Mouse (Mus musculus): ENCODE measurements around the gene Cited2. TPM values are rescaled to one million over a fixed set of nuclear protein-coding genes. Genes with fewer than 3 reads are reported as not detected.
A peak's percentile ranks its signal among the peaks of the same experiment; 100 is the strongest.

Cited2 gene
- total and polyA plus RNA-seq, 2 experiments from 2014 or later = 60.4 to 112 TPM

DNA sequence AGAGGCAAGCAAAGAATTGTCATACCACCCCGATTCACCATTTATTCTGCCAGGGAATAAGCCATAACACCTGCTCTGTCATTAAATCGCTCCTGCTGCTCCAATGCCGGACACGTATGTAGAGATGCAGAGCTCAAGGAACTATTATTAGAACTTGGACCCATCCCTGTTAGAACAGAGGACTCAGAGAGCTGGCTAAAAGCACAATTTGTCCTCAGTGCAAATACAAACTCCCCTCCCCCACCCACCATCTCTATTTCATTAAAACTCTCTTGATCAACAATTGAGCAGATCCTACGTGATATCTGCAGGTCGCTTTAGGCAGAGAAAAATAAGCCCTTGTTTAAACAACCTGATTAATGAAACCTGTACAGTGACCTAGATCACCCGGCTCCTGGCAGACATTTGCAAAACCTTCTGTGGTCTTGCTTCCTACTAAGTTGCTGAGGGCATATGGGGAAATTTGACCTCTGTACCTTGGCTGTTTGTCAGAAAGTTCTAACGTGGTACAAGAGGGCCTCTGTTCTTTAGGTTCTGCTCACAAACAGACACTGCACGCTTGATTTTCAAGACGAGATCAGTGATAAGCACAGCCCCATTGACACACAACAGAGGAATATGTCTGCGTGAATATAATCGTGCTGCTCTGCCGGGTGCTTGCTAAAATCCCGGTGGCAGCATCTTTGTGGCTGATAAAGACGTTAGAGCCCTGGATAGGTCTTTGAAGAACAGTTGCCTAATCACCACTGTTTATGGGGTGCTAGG is 4.3 kb downstream of the Cited2 start:
- H3K4me2 ChIP-seq (ENCODE audit: low read depth, low read length) = peak overlapping the region; percentile 65
- 9% methylated on average over 15 of the region's 15 CpGs for WGBS
- ATAC-seq = no peak
- no peaks in the 10 kb centered on the region for H3K27me3 ChIP-seq (ENCODE audit: insufficient read depth, low read length)
- peak overlapping the region; percentile 64 for H3K27ac ChIP-seq
- H3K36me3 ChIP-seq (ENCODE audit: insufficient read depth, low read length) = no peaks in the 10 kb centered on the region
- H3K9ac ChIP-seq (replicated peaks; ENCODE audit: low read length) = peak overlapping the region; percentile 28
- H3K4me1 ChIP-seq (ENCODE audit: insufficient read depth, low read length) = no peaks in the 10 kb centered on the region
- peak; percentile 52 for DNase-seq (ENCODE audit: low spot score)
- TF ChIP-seq CTCF (IDR thresholded peaks at IDR 0.05; ENCODE audit: low read depth) = no peak
- H3K4me3 ChIP-seq (ENCODE audit: low read length) = peak overlapping the region; percentile 98
- no peaks in the 10 kb centered on the region for H3K9me3 ChIP-seq (ENCODE audit: low read length)

DNA sequence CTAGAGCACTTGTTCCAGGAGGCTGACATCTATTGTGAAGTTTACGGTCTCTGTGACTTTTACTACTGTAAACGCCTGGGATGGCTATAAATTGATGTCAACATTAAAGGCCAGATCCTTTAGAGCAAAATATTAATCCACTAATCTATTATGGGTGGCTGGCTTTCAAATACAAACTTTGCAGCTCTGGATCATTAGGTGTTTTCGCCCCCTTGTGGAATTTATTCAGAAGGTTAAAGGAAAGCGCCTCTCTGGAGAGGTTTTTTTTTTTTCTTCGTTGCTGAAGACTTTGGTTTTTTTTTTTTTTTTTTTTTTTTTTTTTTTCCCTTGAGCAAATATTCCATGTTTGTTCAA is 4.9 kb downstream of the Cited2 start:
- peak; percentile 87 for DNase-seq (ENCODE audit: low spot score)
- Histone ChIP-seq H3K4me2 (ENCODE audit: low read depth, low read length) (peak overlapping the region; percentile 65), H3K27ac (peak overlapping the region; percentile 64; the same call in 1 of the 2 replicates), H3K4me3 (ENCODE audit: low read length) (peak overlapping the region; percentile 98), H3K36me3 (ENCODE audit: insufficient read depth, low read length) (no peaks in the 10 kb centered on the region), H3K27me3 (ENCODE audit: insufficient read depth, low read length) (no peaks in the 10 kb centered on the region), H3K4me1 (ENCODE audit: insufficient read depth, low read length) (no peaks in the 10 kb centered on the region), H3K9ac (replicated peaks; ENCODE audit: low read length) (peak overlapping the region; percentile 28), H3K9me3 (ENCODE audit: low read length) (no peaks in the 10 kb centered on the region)
- ATAC-seq = no peak
- TF ChIP-seq CTCF (IDR thresholded peaks at IDR 0.05; ENCODE audit: low read depth) = peak; percentile 64
- WGBS = 4% methylated on average over 5 of the region's 5 CpGs

DNA sequence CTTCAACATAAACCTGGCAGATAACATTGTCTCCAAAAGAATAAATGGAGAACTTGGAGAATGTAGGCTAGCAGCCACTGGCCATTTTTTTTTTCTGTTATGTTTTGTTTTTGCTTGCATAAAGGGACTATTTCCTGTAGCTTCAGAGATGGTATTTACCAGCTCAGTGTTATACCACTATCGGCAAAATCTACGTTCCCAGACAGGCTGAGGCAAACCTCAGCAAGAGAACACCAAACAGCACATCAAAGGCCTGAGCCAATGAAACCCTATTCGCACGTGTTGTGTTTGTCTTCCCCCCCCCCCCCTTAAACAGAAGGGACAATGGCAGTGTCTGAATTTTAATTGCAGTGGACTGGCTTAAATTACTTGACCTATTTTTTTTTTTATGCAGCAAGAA is 5.7 kb downstream of the Cited2 start:
- Histone ChIP-seq H3K27me3 (ENCODE audit: insufficient read depth, low read length) (no peaks in the 10 kb centered on the region), H3K4me1 (ENCODE audit: insufficient read depth, low read length) (no peaks in the 10 kb centered on the region), H3K4me3 (ENCODE audit: low read length) (no peak overlapping the region), H3K9ac (replicated peaks; ENCODE audit: low read length) (no peak overlapping the region), H3K36me3 (ENCODE audit: insufficient read depth, low read length) (no peaks in the 10 kb centered on the region), H3K27ac (no peak overlapping the region), H3K9me3 (ENCODE audit: low read length) (no peaks in the 10 kb centered on the region), H3K4me2 (ENCODE audit: low read depth, low read length) (no peak overlapping the region)
- DNase-seq (ENCODE audit: low spot score) = peak; percentile 9
- no peak for ATAC-seq
- no peak for TF ChIP-seq CTCF (IDR thresholded peaks at IDR 0.05; ENCODE audit: low read depth)
- 45% methylated on average over 4 of the region's 4 CpGs for WGBS

DNA sequence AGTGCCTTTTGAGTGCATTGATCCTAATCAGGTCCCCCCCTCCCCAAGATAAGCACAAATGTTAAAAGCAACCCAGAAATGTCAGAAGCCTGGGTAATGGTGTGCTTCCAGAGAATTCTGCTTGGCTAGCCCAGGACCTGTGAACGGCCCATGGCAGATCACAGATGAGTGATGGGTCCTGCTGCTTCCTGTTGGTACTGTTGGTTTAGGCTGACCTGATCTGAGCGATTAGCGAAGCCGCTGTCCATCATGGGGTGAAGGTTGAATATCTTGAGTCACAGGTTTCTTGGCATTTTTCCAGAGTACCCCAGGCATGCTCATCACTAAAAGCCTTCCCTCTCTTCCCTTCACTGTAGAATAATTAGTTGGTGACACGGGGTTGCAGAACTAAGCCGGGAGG is 6.5 kb downstream of the Cited2 start:
- Histone ChIP-seq H3K27ac (no peak overlapping the region), H3K4me1 (ENCODE audit: insufficient read depth, low read length) (no peaks in the 10 kb centered on the region), H3K27me3 (ENCODE audit: insufficient read depth, low read length) (no peaks in the 10 kb centered on the region), H3K4me3 (ENCODE audit: low read length) (no peak overlapping the region), H3K9ac (replicated peaks; ENCODE audit: low read length) (no peak overlapping the region), H3K4me2 (ENCODE audit: low read depth, low read length) (no peak overlapping the region), H3K36me3 (ENCODE audit: insufficient read depth, low read length) (no peaks in the 10 kb centered on the region), H3K9me3 (ENCODE audit: low read length) (no peaks in the 10 kb centered on the region)
- peak; percentile 30 for DNase-seq (ENCODE audit: low spot score)
- ATAC-seq = no peak
- TF ChIP-seq CTCF (IDR thresholded peaks at IDR 0.05; ENCODE audit: low read depth) = no peak
- WGBS = 37% methylated on average over 6 of the region's 6 CpGs

DNA sequence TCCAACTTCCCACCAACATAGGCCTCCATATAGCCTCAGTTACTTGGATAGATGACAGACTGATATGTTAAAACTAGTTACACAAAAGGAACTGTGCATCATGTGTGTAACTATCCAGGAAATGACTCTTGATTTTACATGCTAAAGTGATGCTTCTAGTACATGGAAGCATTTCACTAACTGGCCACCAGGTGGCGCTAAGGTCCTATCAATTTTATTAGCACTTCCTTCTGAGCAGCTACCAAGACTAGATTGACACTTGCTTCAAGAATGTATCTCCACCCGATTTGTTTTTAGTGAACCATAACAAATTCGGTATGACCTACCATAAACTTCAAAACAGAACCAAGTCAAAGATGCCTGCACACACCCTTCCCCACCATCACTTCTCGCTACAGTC is 10.0 kb downstream of the Cited2 start:
- WGBS = 15% methylated on average over 4 of the region's 4 CpGs
- no peak overlapping the region for H3K4me2 ChIP-seq (ENCODE audit: low read depth, low read length)
- TF ChIP-seq CTCF (IDR thresholded peaks at IDR 0.05; ENCODE audit: low read depth) = peak; percentile 95
- H3K4me3 ChIP-seq (ENCODE audit: low read length) = no peak overlapping the region
- H3K27me3 ChIP-seq (ENCODE audit: insufficient read depth, low read length) = no peaks in the 10 kb centered on the region
- no peak overlapping the region for H3K9ac ChIP-seq (replicated peaks; ENCODE audit: low read length)
- H3K9me3 ChIP-seq (ENCODE audit: low read length) = no peaks in the 10 kb centered on the region
- DNase-seq (ENCODE audit: low spot score) (peak; percentile 90), ATAC-seq (peak; percentile 70; the same call in 1 of the 2 replicates)
- no peaks in the 10 kb centered on the region for H3K36me3 ChIP-seq (ENCODE audit: insufficient read depth, low read length)
- H3K27ac ChIP-seq = no peak overlapping the region
- H3K4me1 ChIP-seq (ENCODE audit: insufficient read depth, low read length) = no peaks in the 10 kb centered on the region

DNA sequence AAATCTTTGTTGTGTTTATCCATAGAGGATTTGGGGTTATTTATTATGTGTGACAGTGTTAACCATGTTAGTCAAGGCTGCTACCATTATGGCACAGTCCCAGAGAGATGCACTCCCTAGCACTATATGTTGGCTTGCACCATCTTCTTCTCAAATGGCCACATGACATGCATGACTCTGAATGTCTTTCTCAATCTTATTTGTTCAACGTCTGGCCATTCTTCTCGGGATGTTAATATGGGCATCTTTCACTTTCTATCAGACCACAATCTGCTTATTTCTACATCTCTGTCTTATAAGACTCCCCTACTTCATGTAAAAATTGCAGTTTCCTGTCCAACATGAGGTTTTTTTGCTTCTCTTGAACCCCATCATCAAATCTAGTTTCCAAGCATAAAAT is 19.6 kb downstream of the Cited2 start:
- 89% methylated on average over 2 of the region's 2 CpGs for whole genome bisulfite sequencing
- Histone ChIP-seq H3K27me3 (ENCODE audit: insufficient read depth, low read length) (no peaks in the 10 kb centered on the region), H3K27ac (no peak overlapping the region), H3K9me3 (ENCODE audit: low read length) (no peaks in the 10 kb centered on the region), H3K36me3 (ENCODE audit: insufficient read depth, low read length) (no peaks in the 10 kb centered on the region), H3K4me3 (ENCODE audit: low read length) (no peak overlapping the region), H3K4me2 (ENCODE audit: low read depth, low read length) (no peak overlapping the region), H3K4me1 (ENCODE audit: insufficient read depth, low read length) (no peaks in the 10 kb centered on the region), H3K9ac (replicated peaks; ENCODE audit: low read length) (no peak overlapping the region)
- no peak for ATAC-seq
- no peak for DNase-seq (ENCODE audit: low spot score)
- no peak for TF ChIP-seq CTCF (IDR thresholded peaks at IDR 0.05; ENCODE audit: low read depth)

DNA sequence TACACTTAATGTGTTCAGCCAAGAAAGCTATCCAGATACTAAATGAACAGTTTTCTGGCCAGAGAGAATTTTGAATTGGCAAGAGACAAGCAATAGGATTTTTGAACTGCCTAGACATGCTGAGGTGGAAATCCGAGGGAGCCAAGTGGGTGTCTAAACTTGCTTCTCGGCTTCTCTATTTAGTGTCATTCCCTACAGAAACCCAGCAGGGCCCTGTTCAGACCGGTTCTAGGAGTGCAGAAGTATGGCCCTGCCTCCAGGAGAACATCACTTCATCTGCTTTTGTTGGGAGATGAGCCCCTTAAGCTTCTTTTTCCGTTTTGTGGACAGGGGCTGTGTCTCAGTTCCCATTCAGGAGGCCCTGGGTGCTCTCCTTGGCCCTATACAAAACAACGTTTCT is 29.5 kb downstream of the Cited2 start:
- H3K4me1 ChIP-seq (ENCODE audit: insufficient read depth, low read length) = no peaks in the 10 kb centered on the region
- no peak overlapping the region for H3K9ac ChIP-seq (replicated peaks; ENCODE audit: low read length)
- TF ChIP-seq CTCF (IDR thresholded peaks at IDR 0.05; ENCODE audit: low read depth) = no peak
- WGBS = 79% methylated on average over 5 of the region's 5 CpGs
- no peak overlapping the region for H3K4me2 ChIP-seq (ENCODE audit: low read depth, low read length)
- H3K36me3 ChIP-seq (ENCODE audit: insufficient read depth, low read length) = no peaks in the 10 kb centered on the region
- DNase-seq (ENCODE audit: low spot score) = no peak
- H3K4me3 ChIP-seq (ENCODE audit: low read length) = no peak overlapping the region
- H3K27ac ChIP-seq = no peak overlapping the region
- H3K27me3 ChIP-seq (ENCODE audit: insufficient read depth, low read length) = no peaks in the 10 kb centered on the region
- 0 out of 2 replicates have a peak, but pooled peaks cover 4% of the 10 kb centered on the region for H3K9me3 ChIP-seq (ENCODE audit: low read length)
- no peak for ATAC-seq
